Mouse (Mus musculus) B cell, adult 2 months (primary cell): ENCODE results near the gene Gm20605.
A peak's percentile ranks its signal among the peaks of the same experiment; 100 is the strongest.

ENCODE experiments used
- DNase-seq, 2 experiments: peaks; one replicate each; pipeline ENCODE4 v3.0.0; 2022

The Gm20605 gene

DNA sequence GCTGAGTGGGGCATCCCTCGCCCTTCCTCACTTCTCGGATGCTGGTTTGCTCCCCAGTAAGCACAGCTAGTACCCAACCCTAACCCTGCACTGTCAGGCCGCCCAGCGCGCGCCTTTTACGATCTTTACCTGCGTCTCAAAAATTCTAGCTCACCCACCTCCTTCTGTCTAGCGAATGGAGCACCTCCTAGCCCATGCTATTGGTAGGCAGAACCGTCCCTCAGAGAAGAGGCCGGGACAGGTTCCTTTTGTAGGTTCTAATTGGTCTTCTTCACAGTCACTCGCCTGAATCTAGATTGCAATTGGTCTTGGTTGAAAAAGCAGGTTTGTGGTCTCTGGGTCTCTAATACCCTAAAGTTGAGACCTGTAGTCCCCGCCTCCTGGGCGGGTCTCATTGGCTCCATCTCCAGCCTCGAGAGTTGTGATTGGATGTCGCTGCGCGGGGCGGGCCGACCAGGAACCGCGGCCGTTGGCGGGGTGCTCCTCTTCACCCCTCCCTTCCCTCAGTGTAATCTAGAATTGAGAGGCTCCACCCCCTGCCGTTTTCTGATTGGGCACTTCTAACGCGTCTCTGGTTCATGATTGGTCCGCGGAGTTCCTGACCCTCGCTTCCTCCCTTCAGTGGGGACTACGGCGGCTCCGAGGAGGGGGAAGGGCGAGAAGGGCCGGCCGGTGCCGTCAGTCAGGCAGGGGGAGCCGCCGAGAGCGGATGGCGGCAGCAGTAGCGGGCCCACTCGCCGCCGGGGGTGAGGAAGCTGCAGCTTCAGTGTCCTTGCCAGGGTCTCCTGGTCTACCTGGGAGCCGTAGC, at the start of gene Gm20605, which contains the start of the genes Fbxo24 and Lrch4:
TSS of gene Gm20605 (plus strand) at position 678 of the 808 bp plus-strand sequence.
TSS of gene Fbxo24 (minus strand) at position 505 of the 808 bp plus-strand sequence.
TSS of gene Lrch4 (plus strand) at position 624 of the 808 bp plus-strand sequence.
- peak; percentile 97 to 99 for DNase-seq

DNA sequence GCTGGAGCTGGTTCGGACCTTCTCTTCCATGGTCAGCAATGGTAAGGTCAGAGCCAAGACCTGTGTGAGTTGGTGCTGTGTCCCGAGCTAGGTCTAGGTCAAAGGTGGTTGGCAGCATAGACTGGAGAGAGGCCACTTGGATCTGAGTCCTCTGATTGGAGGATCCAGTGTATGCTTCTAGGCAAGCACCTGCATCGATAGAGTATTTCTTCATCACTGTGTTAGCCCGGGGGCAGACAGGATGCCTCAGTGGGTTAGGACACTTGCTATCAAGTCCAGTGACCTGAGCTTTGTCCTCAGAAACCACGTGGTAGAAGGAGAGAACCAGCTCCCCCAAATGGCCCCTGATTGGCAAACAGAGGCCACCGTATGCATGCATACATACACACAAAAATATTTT, 48.7 kb upstream of the Gm20605 start:
- no peak for DNase-seq

DNA sequence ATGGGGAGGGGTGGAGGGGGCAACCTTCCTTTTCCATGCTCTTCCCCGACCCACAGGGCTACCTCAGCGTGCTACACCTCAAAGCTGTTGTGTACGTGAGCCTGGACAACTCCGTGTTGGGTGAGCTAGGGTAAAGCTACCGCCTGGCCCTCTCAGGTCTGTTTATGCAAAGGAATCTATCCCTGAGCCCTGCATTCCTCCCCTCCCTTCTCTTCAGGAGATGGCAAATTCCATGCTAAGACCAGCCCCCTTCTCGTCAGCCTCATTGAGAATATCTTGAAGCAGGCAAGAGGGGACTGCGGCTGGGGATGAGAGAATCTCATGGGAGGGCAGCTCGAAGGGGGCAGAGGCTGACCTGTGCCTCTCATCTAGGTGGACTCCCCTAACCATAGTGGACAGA, 46.3 kb upstream of the Gm20605 start:
- no peak for DNase-seq

DNA sequence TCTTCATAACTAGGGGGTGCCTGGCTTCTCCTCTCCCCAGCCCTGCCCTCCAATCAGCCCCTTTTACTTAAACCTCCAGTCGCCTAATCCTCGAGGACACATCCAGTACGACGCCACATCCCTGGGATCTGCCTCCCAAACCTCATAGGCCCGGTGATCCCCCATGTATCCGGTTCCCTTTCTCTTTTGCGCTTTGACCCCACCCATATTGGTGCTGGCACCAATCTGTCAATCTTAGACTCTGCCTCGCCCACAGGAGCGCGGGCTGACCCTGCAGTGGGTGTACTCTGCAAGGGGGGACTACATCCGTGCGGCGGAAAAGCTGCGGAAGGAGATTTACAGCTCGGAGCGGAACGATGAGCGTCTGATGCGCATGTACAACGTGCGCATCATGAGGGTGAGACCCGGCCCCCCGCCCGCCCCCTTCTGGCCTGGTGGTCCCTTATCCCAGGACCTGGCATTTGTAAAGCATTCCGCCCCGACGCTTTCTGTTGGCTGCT, 45.3 kb upstream of the Gm20605 start:
- no peak for DNase-seq

DNA sequence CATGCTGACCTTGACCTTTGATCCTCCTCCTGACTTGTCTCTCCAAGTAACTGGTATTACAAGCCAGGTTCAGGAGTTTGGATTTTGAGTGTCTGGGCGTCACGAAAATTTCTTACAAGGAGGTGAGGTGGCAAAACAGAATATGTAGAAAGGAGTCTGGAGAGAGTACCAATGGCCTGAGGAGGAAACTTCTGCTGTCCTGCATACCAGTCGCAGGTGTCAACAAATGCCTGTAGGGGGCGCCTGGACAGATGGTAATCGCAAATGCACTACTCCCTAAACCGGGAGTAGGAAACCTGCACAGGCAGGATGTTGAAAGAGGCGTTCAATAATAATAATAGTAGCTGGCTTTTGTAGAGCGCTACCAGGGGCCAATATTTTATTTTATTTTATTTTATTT, 44.0 kb upstream of the Gm20605 start:
- DNase-seq: peak; percentile 81

DNA sequence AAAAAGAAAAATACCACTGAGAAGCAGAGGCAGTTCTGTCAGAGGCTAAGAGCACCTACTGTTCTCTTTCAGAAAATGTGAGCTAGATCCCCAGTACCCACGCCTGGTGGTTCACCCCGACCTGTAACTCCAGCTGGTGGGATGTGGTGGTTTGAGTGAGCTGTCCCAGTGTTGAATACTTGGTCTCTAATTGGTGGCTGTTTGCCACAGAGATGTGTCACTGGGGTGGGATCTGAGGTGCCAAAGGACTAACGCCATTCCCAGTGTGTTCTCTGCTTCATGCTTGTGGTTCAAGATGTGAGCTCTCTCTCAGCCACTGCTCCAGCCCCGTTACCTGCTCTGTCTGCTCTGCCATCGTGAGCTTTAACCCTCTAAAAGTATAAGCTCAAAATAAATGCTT, 38.5 kb upstream of the Gm20605 start:
- no peak for DNase-seq

DNA sequence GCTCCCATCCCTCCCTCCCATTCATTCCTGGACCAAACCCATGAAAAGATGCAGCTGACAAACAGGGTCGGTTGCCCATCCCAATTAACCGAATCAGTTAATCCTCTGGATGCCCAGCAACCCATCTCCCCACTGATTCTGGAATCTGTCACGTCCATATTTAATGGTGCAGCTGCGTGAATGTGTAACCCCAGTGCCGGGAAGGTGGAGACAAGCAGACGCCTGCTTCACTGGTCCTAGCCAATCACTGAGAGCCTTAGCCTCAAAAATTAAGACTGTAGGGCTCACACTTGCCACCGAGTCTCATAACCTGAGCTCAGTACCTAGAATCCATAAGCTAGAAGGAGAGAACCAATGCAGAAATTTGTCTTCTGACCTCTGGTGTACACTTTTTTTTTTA, 33.1 kb upstream of the Gm20605 start:
- DNase-seq: no peak

DNA sequence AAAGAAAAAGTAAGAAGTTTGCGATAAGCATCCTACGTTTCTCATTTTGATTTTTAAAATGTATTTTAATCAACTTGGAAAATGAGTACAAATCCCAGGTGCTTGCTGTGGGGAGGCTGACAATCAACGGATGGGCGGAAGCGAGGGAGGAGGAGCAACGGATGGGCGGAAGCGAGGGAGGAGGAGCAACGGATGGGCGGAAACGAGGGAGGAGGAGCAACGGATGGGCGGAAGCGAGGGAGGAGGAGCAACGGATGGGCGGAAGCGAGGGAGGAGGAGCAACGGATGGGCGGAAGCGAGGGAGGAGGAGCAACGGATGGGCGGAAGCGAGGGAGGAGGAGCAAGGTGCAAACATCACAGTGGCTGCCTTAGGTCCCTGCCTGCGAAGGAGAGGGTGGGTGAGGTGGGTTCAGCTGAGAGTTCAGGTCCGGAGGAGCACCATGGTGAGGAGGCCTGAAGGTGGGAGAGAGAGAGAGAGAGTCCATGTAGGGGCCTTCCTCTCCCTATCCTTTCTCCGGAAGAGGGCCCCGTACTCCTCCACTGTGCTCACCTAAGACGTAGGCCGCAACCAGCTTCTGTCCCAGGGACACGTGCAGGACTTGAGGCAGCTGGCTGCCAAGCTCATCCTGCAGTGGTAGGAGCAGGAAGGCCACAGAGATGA, 32.2 kb upstream of the Gm20605 start:
- DNase-seq: peak; percentile 62 to 66

DNA sequence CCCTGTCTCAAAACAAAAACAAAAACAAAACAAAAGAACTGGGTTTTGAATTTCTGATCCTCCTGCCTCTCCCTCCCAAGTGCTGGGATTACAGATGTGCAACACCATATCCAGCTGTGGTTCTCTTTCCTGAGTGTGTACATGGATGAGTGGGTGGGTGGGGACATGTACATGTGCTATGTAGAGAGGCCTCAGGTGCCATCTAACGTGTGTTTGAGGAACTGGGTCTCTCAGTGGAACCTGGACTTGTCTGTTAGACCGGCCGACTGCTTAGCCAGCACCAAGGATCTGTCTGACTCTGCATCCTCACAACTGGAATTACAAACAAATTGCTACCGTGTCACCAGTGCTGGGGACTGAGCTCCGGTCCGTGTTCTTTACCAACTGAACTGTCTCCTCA, 31.4 kb upstream of the Gm20605 start:
- DNase-seq: no peak

DNA sequence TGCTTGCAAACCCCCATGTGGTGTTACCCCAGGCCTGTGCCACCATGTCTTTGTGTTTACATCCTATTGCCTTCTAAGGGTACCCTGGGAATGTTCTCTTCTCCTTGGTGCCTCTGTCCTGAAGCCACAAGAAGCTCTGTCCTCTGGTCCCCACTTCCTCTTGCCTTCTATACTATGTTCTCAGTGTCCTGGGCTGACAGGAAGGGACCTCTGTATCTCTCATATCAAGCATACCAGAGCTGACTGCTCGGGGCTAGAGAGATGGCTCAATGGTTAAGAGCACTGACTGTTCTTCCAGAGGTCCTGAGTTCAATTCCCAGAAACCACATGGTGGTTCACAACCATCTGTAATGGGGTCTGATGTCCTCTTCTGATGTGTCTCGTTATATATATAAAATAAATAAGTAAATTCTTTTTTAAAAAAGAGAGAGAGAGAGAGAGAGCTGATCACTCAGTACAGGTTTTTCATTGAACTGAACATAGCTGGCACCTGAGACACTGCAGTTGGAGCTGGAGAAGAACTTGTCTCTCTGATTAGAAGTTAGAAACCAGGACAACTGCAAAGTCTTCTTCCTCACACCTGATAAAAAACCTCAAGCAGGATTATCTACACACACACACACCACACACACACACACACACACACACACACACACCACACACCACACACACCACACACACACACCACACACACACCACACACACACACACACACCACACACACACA, 30.7 kb upstream of the Gm20605 start:
- no peak for DNase-seq

DNA sequence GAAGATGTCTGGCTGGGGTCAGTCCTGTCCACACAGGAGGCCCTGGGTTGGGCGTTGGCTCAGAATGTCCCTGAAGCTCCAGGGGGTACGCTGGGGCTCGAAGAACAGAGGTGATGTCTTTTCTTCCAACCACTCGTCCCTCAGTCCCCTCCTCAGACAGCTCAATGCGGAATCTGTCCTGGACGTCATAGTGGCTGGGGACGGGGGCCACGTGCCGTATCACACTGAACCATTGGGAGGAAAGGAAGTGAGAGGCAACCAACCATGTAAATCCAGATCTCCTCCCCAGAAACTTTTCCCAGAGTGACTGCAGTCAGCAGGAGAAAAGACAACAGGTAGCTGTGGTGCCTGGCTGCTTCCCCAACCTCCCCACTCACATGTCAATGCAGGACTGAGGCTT, 29.4 kb upstream of the Gm20605 start:
- no peak for DNase-seq

DNA sequence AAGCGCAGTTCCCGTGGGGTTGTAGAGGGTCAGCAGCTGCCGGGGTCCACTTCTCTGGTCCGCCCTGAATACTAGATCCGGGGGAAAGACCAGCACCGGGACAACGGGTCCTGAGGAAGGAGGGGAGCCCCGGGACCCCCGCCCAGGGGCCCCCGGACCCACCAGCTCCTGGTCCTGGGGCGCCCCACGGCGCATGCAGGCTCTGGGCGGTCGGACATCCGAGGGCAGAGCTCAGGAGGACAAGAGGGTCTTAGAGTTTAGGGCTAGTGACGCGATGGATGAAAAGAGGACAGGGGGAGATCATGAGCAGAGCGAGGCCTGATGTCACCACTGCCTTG, 28.7 kb upstream of the Gm20605 start:
- DNase-seq: no peak

DNA sequence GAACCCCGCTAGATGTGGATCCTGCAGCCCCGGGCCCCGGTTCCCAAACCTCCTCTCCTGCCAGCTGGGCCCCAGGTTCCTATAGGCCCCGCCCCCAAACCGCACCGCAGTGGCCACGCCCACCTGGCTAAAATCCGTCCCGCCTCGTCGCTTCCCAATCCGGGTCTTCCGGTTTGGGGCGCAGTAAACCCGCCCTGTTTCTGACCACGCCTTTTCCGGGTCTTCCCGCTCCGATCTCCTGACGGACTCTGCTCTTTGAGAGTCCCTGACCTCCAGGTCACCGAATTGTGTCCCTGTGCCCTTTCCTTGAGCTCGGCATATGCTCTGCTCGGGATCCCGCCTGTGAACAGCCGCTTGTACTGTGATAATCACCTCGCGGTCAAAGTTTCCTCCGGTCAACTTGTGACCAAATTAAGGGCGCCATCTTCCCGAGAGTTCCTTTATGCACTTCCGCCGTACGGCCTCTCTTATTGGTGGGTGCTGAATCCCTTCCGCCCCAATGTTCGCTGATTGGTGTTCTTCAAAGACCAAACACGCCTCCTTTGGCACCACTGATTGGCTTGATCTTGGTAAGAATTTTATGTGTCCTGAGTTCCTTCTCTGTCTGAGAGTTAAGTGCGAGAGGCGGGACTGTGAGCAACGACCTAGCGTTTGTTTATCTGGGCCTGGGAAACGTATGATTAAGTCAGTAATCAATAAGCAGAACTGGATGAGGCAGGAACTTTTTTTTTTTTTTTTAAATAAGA, 28.2 kb upstream of the Gm20605 start, which contains the start of gene Mospd3:
TSS of gene Mospd3 (minus strand) at position 440 of the 746 bp plus-strand sequence.
- DNase-seq: peak; percentile 98

DNA sequence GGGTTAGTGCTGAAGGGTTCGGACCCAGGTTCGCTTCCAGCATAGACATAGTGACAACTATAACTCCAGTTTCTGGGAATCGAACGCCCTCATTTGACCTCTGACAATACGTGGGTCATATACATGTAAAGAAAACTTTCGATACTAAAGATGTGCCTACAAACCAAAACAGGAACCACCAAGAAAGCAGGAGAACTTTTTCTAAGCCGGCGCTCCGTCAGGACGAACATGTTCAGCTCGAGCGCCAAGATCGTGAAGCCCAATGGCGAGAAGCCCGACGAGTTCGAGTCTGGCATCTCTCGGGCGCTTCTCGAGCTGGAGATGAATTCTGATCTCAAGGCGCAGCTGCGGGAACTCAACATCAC, 27.6 kb upstream of the Gm20605 start:
- DNase-seq: peak in 1 of 2 experiments; percentile 24

DNA sequence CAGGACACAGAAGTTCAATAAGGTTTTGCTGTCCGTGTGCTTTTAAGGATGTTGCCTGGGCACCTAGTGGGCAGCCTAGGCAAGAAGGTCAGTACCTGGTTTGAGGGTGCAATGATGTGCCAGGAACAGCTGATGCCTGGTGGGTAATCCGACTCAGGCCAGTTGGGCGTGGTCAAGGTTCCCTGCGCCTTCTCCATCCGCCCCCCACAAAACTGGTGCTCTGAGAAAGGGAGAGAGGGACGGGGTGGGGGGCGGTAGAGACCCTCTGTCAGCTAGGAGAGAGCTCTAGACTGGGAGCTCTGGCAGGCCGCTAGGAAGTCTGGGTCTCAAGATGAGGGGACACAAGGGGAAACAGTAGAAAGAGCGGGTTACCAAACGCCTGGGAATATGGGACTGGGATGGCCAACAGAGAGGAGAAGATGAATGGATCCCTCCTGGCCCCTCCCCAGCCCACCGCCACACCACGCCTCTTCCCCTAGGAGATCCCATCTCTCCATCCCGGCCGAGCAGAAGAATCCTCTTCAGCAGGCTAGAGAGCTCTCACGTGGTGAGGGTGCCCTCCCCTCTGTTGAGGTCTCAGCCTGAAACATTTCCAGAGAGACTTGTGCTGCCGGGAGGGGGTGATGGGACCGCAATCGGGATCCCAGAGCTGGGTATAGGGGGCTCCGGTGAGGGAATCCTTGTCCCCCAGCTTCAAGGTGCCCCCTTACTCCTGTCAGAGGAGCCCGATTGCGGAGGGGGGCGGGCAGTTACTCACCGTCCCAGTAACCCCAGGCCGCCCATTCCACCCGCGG, 20.9 kb upstream of the Gm20605 start:
- DNase-seq: no peak

DNA sequence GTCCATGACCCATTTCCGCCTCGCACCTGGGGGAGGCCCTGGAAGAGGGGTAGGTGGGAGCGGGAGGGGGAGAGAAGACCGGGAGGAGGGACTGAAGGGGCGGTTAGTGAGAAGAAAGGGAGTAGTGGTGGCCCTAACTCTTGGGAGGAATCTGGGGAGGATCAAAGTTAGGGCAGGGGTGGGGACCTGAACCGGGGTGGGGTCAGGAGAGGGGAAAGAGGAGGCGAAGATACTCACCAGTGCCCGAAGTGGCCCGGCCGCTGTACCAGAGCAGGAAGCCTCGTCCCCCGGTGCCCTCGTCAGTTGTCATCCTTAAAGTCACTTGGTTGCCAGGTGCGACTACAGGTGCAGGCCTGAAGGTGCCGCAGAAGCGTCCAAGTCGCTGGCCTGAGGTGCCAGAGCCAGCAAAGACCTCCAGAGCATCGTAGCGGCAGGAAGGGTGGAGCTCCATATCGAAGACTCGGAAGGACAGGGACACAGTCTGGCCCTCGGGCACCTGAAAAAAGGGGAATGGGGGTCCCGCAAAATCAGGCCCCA, 20.3 kb upstream of the Gm20605 start:
- DNase-seq: no peak

DNA sequence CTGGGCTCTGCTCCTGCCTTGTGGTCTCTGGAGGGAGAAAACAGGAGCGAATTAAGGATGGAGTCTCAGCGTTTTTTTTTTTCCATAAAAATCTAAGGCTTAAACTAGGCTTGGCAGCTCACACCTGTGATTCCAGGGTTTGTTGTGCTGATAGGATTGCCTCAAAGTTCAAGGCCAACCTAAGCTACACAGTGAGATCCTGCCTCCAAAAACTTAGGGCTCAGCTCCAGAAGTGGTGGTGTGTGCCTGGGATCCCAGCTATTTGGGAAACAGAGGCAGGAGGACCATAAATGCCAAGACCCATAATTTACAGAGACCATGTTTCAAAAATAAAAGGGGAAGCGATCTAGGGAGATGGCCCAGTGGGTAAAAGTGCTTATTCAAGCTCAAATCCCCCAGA, 19.7 kb upstream of the Gm20605 start:
- no peak for DNase-seq

DNA sequence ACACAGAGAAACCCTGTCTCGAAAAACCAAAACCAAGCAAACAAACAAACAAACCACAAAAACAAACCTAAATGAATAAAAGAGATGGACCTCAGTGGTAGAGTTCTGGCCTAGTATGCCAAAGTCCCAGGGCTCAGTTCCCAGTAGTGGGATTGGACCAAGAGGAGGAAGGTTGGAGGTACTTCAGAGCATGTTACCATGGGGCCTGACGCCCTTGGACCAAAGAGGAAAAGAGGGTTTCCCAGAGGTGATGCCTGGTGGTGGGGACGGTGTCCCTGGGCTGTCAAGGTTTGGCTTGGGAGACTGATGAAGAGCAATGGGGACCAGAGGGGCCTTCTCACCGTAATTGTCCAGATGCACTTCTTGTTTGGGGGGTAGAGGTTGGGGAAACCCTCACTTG, 18.9 kb upstream of the Gm20605 start:
- no peak for DNase-seq

DNA sequence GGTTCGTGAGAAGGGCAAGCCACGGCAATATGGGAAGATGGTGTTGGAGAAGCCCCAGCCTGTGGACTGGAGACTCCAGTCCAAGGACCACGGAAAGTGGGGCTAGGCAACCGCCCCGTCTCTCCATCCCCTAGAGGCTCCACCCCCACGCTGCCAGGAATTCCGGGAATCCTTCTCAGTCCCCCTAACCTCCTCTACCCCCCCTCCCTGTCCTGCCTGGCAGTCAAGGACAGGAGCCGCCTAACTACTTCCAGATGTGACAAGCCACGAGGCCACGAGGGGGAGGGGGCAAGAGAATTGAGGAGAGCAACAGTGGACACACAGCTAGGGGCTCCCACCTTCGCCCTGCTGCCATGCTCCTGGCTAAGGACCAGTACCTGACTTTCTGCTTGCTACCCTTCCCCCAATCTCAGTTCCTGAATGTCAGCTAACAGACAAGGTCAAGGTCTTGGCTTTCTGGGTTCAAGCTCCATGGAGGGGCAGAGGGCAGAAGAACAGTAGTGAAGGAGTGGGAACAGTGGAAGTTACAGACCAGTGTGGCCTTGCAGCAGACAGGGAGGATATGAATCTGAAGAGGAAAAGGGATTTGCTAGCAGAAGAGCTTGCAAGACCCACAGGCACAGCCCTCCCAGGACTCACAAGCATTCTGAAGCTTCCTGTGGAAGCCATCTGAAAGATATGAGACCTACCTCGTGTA, 18.3 kb upstream of the Gm20605 start:
- DNase-seq: no peak

DNA sequence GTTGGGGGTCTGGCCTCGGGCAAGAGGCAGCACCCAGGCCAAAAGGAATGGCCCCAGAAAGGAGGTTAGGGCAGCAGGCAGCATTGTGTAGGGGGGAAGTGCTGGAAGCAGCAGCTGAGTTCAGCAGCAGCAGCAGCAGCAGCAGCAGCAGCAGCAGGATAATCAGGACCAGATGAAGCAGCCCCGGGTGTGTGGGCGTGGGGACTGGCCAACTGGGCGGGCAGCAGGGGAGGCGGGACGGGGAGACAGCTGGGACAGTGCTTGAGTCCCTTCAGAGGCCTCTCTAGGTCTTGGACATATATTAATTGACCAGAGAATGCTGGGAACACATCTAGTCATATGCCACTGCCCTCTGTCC, 17.8 kb upstream of the Gm20605 start:
- no peak for DNase-seq

DNA sequence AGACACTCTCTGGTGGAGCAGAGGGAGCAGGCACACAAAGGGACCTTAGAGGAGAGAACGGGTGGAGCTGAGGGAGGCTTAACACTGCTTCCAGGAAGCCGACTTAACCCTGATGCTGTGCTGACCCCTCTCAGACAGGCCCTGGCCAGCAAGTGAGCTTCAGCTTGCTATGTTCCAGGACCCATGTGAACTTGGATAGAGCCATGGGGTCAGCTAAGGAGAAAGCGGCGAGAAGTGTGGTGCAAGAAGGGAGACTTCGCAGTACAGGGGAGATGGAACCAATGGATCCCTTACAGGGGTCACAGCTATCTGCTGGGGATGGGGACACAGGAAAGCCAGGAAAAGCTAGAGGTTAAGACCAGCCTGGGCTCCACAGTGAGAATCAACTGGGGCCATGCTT, 15.9 kb upstream of the Gm20605 start:
- no peak for DNase-seq
